Mouse (Mus musculus) ES-Bruce4 (cell line): ENCODE results near the gene Adamts20.

Experiments used
- CTCF ChIP-seq: IDR thresholded peaks from one replicate; pipeline ENCODE4 v1.8.1; 2011; ENCODE audit warnings: low read depth, low read length
- EP300 ChIP-seq: IDR thresholded peaks from 2 replicates; pipeline ENCODE4 v1.6.1; 2011; ENCODE audit warnings: low read depth, low read length; ENCODE audit not compliant: insufficient read depth
- POLR2A ChIP-seq: IDR thresholded peaks from one replicate; pipeline ENCODE4 v1.8.1; 2011; ENCODE audit warnings: low read length; ENCODE audit not compliant: insufficient read depth

GRCm38 (mm10) chr15:94326626-94327025, 138.6 kb downstream of the Adamts20 start:
- no peak for TF ChIP-seq POLR2A
- TF ChIP-seq EP300: no peak
- TF ChIP-seq CTCF: no peak
